ENCODE assay signal across 10 mouse cellular contexts in genomic region chr9:46350451-46350981, GRCm38 (mm10). TPM values are rescaled to one million over a fixed set of nuclear protein-coding genes. Genes with fewer than 3 reads are reported as not detected.
DNase-seq lines count a peak whose midpoint lies in the region; ATAC-seq and TF ChIP-seq lines count a peak whose summit lies in the region.
"Had no signal": no experiment of that assay in that cellular context is flagged by ENCODE, and none has a peak within 500 bp of the region (broad histone marks: within the 10 kb centered on the region; RNA-seq: fewer than 3 reads in every experiment).

No protein-coding gene starts in this region.

- H3K4me1 ChIP-seq in heart, postnatal 0 days (ENCODE audit: control insufficient read depth, insufficient read depth): no peaks in the 10 kb centered on the region
- peaks cover 16% of the 10 kb centered on the region for H3K4me1 ChIP-seq in embryonic facial prominence, embryonic 12.5 days
- H3K4me1 ChIP-seq in limb, embryonic 13.5 days: peaks cover 16% of the 10 kb centered on the region
- 0 out of 2 replicates have a peak, but pooled peaks cover 5% of the 10 kb centered on the region for H3K4me1 ChIP-seq in intestine, embryonic 16.5 days (ENCODE audit: control insufficient read depth, insufficient read depth, low read length)

- no peaks in the 10 kb centered on the region for H3K9me3 ChIP-seq in heart, postnatal 0 days (replicated peaks; ENCODE audit: control insufficient read depth, low read length)
- H3K9me3 ChIP-seq in embryonic facial prominence, embryonic 12.5 days: no peaks in the 10 kb centered on the region
- H3K9me3 ChIP-seq in limb, embryonic 13.5 days: no peaks in the 10 kb centered on the region
- no peaks in the 10 kb centered on the region for H3K9me3 ChIP-seq in intestine, embryonic 16.5 days (ENCODE audit: control insufficient read depth, low read length)

- H3K9ac ChIP-seq in heart, postnatal 0 days (replicated peaks; ENCODE audit: low read depth, low read length): no peak overlapping the region
- no peak overlapping the region for H3K9ac ChIP-seq in embryonic facial prominence, embryonic 12.5 days
- H3K9ac ChIP-seq in limb, embryonic 13.5 days: no peak overlapping the region
- no peak overlapping the region for H3K9ac ChIP-seq in intestine, embryonic 16.5 days (ENCODE audit: low read depth, low read length)

- DNase-seq in heart, postnatal 0 days (ENCODE audit: low spot score): no peak
- DNase-seq in heart, postnatal 10 days: no peak
- peak; percentile 62 for DNase-seq in adrenal gland, postnatal 10 days
- no peak for DNase-seq in gastrocnemius, postnatal 4 days (ENCODE audit: low spot score in 2 of 2)
- no peak for DNase-seq in kidney, adult 9 months

- H3K4me2 ChIP-seq in heart, postnatal 0 days (ENCODE audit: low read depth, low read length): no peak overlapping the region
- no peak overlapping the region for H3K4me2 ChIP-seq in embryonic facial prominence, embryonic 12.5 days (replicated peaks)
- no peak overlapping the region for H3K4me2 ChIP-seq in limb, embryonic 13.5 days (replicated peaks)
- H3K4me2 ChIP-seq in intestine, embryonic 16.5 days (ENCODE audit: low read depth, low read length): no peak overlapping the region

- 12% methylated on average over 9 of the region's 9 CpGs for WGBS in heart, postnatal 0 days
- WGBS in embryonic facial prominence, embryonic 12.5 days: 27% methylated on average over 9 of the region's 9 CpGs
- 22% methylated on average over 9 of the region's 9 CpGs for WGBS in limb, embryonic 13.5 days
- 46% methylated on average over 9 of the region's 9 CpGs for WGBS in intestine, embryonic 16.5 days

- no peak for TF ChIP-seq EP300 in heart, postnatal 0 days (IDR thresholded peaks at IDR 0.05; ENCODE audit: low read depth)

- H3K27ac ChIP-seq in heart, postnatal 0 days (ENCODE audit: low read depth): no peak overlapping the region
- H3K27ac ChIP-seq in embryonic facial prominence, embryonic 12.5 days: no peak overlapping the region
- H3K27ac ChIP-seq in limb, embryonic 13.5 days: no peak overlapping the region
- H3K27ac ChIP-seq in intestine, embryonic 16.5 days (ENCODE audit: low read length): no peak overlapping the region

- intact Hi-C loops in heart, postnatal 10 days (cut with DNase I): loop anchor here (5.0 kb wide), 3 partner anchors 387 to 1357 kb away; no protein-coding TSS in a partner anchor

- ATAC-seq in heart, postnatal 0 days (ENCODE audit: insufficient read depth, low read depth): 0 out of 2 replicates have a peak, but pooled peaks have one; percentile 39
- 0 out of 2 replicates have a peak, but pooled peaks have one; percentile 28 for ATAC-seq in embryonic facial prominence, embryonic 12.5 days (ENCODE audit: insufficient number of reproducible peaks, insufficient read depth, low FRiP score, low TSS enrichment)
- peak; percentile 44; the same call in 1 of the 2 replicates for ATAC-seq in limb, embryonic 13.5 days (ENCODE audit: low FRiP score, low read depth)
- ATAC-seq in intestine, embryonic 16.5 days: no peak

- no peak for TF ChIP-seq CTCF in heart, postnatal 0 days (IDR thresholded peaks at IDR 0.05; ENCODE audit: low read depth)

- H3K36me3 ChIP-seq in heart, postnatal 0 days (replicated peaks; ENCODE audit: control insufficient read depth, insufficient read depth, low read length): no peaks in the 10 kb centered on the region
- no peaks in the 10 kb centered on the region for H3K36me3 ChIP-seq in embryonic facial prominence, embryonic 12.5 days
- no peaks in the 10 kb centered on the region for H3K36me3 ChIP-seq in limb, embryonic 13.5 days
- H3K36me3 ChIP-seq in intestine, embryonic 16.5 days (ENCODE audit: control insufficient read depth, insufficient read depth, low read length): no peaks in the 10 kb centered on the region

- no peak overlapping the region for H3K4me3 ChIP-seq in heart, postnatal 0 days (ENCODE audit: low read depth, low read length)
- H3K4me3 ChIP-seq in embryonic facial prominence, embryonic 12.5 days: no peak overlapping the region
- H3K4me3 ChIP-seq in limb, embryonic 13.5 days: no peak overlapping the region
- H3K4me3 ChIP-seq in intestine, embryonic 16.5 days (ENCODE audit: low read length): no peak overlapping the region
- H3K4me3 ChIP-seq: myocyte had no signal

- peaks cover 30% of the 10 kb centered on the region for H3K27me3 ChIP-seq in heart, postnatal 0 days (ENCODE audit: control insufficient read depth, insufficient read depth, low read length)
- H3K27me3 ChIP-seq in embryonic facial prominence, embryonic 12.5 days: peaks cover 21% of the 10 kb centered on the region
- peaks cover 30% of the 10 kb centered on the region for H3K27me3 ChIP-seq in limb, embryonic 13.5 days
- H3K27me3 ChIP-seq in intestine, embryonic 16.5 days (replicated peaks; ENCODE audit: control insufficient read depth, insufficient read depth, low read length): peaks cover 15% of the 10 kb centered on the region

RNA-seq across cellular contexts. Expression of gene 4931429L15Rik, which starts 30.7 kb away (rescaled TPM):
- total RNA-seq in heart, postnatal 0 days (2014; rRNA removed; ENCODE audit: low replicate concordance): not detected in 2 replicates
- not detected in 2 replicates for polyA plus RNA-seq in heart, postnatal 0 days (2015; fragmentation: Nextera tagmentation; extraction: Ambion mirVana)
- not detected for total RNA-seq in heart, postnatal 10 days (2021)
- total RNA-seq in adrenal gland, postnatal 10 days (2021): not detected
- polyA plus RNA-seq in embryonic facial prominence, embryonic 12.5 days (2016; fragmentation: Nextera tagmentation; extraction: Ambion mirVana): not detected in 2 replicates
- 0.09 TPM in 1 of 2 replicates, not detected in the other for polyA plus RNA-seq in limb, embryonic 13.5 days (2015; fragmentation: Nextera tagmentation; extraction: Ambion mirVana)
- total RNA-seq in gastrocnemius, postnatal 4 days (2021): not detected
- polyA plus RNA-seq in intestine, embryonic 16.5 days (2015; fragmentation: Nextera tagmentation; extraction: Ambion mirVana): 0.11 TPM in 1 of 2 replicates, not detected in the other
- polyA plus RNA-seq: myocyte; stomach, embryonic 14.5 days had no signal
